Mouse (Mus musculus) midbrain, embryonic 12.5 days (tissue): ENCODE data around the gene Atxn7l1. TPM values are rescaled to one million over a fixed set of nuclear protein-coding genes. Genes with fewer than 3 reads are reported as not detected.
A peak's percentile ranks its signal among the peaks of the same experiment; 100 is the strongest.

Experiments
- ATAC-seq: fragments of 200-750 bp; cut with Nextera tagmentation; 2 replicates; pipeline ENCODE4 v1.8.0; 2017; ENCODE audit warnings: low read depth, moderate TSS enrichment, moderate library complexity; ENCODE audit not compliant: low FRiP score
- H3K27ac ChIP-seq: fragments of 300-500 bp; sonication (generic); replicated peaks from 2 replicates; pipeline ENCODE4 v1.5.1; 2016; ENCODE audit warnings: mild to moderate bottlenecking
- H3K27me3 ChIP-seq: fragments of 300-500 bp; sonication (generic); 2 replicates; pipeline ENCODE4 v1.6.1; 2016; ENCODE audit warnings: mild to moderate bottlenecking
- H3K36me3 ChIP-seq: fragments of 300-500 bp; sonication (generic); 2 replicates; pipeline ENCODE4 v1.6.1; 2016
- H3K4me1 ChIP-seq: fragments of 300-500 bp; sonication (generic); 2 replicates; pipeline ENCODE4 v1.6.1; 2016
- H3K4me2 ChIP-seq: fragments of 300-500 bp; sonication (generic); replicated peaks from 2 replicates; pipeline ENCODE4 v1.6.1; 2016; ENCODE audit warnings: mild to moderate bottlenecking, moderate library complexity
- H3K4me3 ChIP-seq: fragments of 300-500 bp; sonication (generic); 2 replicates; pipeline ENCODE4 v1.5.1; 2016; ENCODE audit warnings: mild to moderate bottlenecking
- H3K9ac ChIP-seq: fragments of 300-500 bp; sonication (generic); replicated peaks from 2 replicates; pipeline ENCODE4 v1.6.1; 2016; ENCODE audit warnings: mild to moderate bottlenecking, moderate library complexity
- H3K9me3 ChIP-seq: fragments of 300-500 bp; sonication (generic); 2 replicates; pipeline ENCODE4 v1.6.1; 2016; ENCODE audit warnings: mild to moderate bottlenecking
- WGBS: fragments of 180-500 bp; shearing (Covaris S2); methylation state at CpG from one replicate; pipeline ENCODE4 v1.1.7; 2016; 5-methylcytosine and 5-hydroxymethylcytosine counted together
- polyA plus RNA-seq: library from polyadenylated mRNA; unstranded; fragments of >200 nt; fragmentation: Nextera tagmentation; extraction: Ambion mirVana; gene quantifications from 2 replicates; pipeline ENCODE4 v1.2.1, GENCODE M21; 2016

The Atxn7l1 gene
- polyA plus RNA-seq, 1 experiment from 2014 or later = 11.3 TPM

DNA sequence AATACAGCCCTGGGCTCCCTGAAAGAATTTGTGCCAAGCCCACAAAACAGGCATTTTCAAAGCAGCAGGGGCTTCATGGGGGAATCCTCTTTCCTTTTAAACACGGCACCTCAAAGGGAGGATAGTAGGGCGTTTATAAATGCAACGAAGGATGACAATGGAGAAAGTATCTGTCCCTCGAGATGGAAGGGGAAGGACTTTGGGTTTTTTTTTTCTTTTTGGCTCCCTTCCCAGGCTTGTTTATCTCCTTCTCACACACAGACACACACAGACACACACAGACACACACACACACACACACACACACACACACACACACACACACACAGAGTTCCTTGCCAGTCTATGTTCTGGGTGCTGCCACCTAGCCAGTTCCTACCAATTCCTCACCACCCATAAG, 189.8 kb downstream of the Atxn7l1 start:
- Histone ChIP-seq H3K4me3 (no peak overlapping the region), H3K4me2 (no peak overlapping the region), H3K27ac (no peak overlapping the region), H3K9me3 (no peaks in the 10 kb centered on the region), H3K9ac (no peak overlapping the region), H3K36me3 (no peaks in the 10 kb centered on the region), H3K27me3 (peaks cover 6% of the 10 kb centered on the region; the same call in 1 of the 2 replicates), H3K4me1 (peaks cover 12% of the 10 kb centered on the region; the same call in 1 of the 2 replicates)
- WGBS = 53% methylated on average over 4 of the region's 4 CpGs
- no peak for ATAC-seq

DNA sequence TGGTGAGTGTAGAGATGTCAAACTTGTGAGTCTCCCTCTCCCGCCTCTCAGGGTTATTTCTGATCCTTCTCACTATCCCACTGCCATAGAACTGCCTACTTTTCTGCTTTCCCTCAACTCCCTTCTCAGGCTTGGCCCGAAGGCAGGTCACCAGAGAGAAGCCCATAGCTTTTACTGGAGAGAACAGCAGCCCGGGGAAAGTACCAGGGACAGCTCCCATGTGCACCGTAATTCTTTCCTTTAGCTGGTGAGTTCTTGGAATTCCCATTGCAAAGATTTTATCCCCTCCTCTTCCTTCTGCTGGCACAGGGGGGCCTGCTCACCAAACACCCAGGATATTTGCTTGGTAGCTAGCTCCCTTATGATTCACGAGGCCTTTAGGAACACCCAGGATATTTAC, 190.7 kb downstream of the Atxn7l1 start:
- H3K27ac ChIP-seq = no peak overlapping the region
- H3K36me3 ChIP-seq = no peaks in the 10 kb centered on the region
- H3K4me2 ChIP-seq = no peak overlapping the region
- peaks cover 10% of the 10 kb centered on the region for H3K27me3 ChIP-seq
- no peak overlapping the region for H3K4me3 ChIP-seq
- peaks cover 6% of the 10 kb centered on the region; the same call in 1 of the 2 replicates for H3K4me1 ChIP-seq
- no peaks in the 10 kb centered on the region for H3K9me3 ChIP-seq
- no peak overlapping the region for H3K9ac ChIP-seq
- 30% methylated on average over 5 of the region's 5 CpGs for WGBS
- no peak for ATAC-seq

DNA sequence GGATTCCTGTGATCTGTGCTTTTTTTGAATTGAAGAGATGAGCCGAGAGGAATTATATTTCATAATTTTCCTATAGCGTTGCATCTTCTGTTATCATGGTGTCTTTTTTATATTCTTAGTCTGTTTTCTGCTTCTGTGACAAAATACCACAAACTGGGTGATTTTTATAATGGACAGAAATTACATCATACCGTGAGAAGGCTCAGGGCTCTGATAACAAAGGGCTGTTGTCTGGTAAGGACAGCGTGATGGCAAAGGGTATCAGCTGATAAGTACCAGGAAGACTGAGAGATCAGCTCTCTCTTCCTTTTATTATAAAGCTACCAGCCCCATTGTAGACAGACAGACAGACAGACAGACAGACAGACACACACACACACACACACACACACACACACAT, 192.3 kb downstream of the Atxn7l1 start:
- Histone ChIP-seq H3K9ac (no peak overlapping the region), H3K9me3 (no peaks in the 10 kb centered on the region), H3K27ac (no peak overlapping the region), H3K36me3 (no peaks in the 10 kb centered on the region), H3K4me1 (peaks cover 7% of the 10 kb centered on the region), H3K27me3 (peaks cover 16% of the 10 kb centered on the region), H3K4me2 (no peak overlapping the region), H3K4me3 (no peak overlapping the region)
- WGBS = 90% methylated on average over 4 of the region's 4 CpGs
- no peak for ATAC-seq

DNA sequence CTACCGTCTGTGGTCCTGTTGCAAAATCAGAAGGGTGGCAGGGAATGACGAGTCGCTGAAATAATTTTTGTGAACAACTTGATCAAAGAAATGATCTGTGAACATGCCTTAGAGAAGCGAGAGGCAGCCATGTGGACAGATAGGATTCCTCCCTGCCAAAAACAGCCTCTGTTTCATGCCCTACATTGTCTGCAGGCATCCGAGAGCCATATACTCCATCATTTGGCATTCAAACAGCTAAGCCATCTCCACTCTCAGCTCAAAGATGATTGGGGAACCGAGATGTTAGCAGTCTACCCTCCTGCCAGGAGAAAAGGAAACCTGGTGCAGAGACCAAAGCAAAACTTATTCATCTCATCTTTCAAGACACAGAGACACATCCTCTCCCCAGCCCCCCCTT, 193.2 kb downstream of the Atxn7l1 start:
- peaks cover 20% of the 10 kb centered on the region for H3K27me3 ChIP-seq
- no peaks in the 10 kb centered on the region for H3K36me3 ChIP-seq
- no peak for ATAC-seq
- no peak overlapping the region for H3K9ac ChIP-seq
- H3K4me1 ChIP-seq = peaks cover 16% of the 10 kb centered on the region
- H3K4me3 ChIP-seq = no peak overlapping the region
- H3K9me3 ChIP-seq = no peaks in the 10 kb centered on the region
- no peak overlapping the region for H3K27ac ChIP-seq
- no peak overlapping the region for H3K4me2 ChIP-seq
- WGBS = 85% methylated on average over 6 of the region's 6 CpGs

DNA sequence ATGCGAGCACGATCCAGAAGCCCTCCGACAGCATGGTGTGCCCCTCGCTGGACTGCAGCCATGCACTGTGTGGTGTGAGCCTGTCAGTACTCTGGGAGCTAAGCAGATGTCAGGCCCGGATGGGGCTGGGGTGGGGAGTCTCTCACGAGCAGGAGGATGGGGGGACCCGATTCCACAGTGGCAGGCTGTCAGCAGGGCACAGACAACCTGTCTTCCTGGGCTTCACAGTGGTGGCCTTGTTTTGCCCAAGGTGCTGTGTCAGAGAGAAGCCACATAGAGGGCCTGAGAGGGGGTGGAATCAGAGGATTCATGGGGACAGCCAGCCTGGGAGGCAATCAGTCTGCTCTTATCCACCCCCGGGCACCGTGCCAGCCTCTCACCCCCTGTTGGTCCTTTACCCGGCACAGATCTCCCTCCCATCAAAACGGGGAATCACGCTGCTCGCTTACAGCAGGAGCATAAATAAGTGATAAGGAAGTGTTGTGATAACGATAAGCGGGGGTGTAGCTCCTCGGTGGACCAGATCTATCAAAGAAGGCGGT, 193.9 kb downstream of the Atxn7l1 start:
- no peak overlapping the region for H3K9ac ChIP-seq
- H3K36me3 ChIP-seq = no peaks in the 10 kb centered on the region
- no peak overlapping the region for H3K27ac ChIP-seq
- H3K27me3 ChIP-seq = peaks cover 27% of the 10 kb centered on the region
- no peak overlapping the region for H3K4me2 ChIP-seq
- 87% methylated on average over 17 of the region's 17 CpGs for WGBS
- H3K4me1 ChIP-seq = peaks cover 19% of the 10 kb centered on the region
- ATAC-seq = no peak
- H3K9me3 ChIP-seq = no peaks in the 10 kb centered on the region
- H3K4me3 ChIP-seq = no peak overlapping the region

DNA sequence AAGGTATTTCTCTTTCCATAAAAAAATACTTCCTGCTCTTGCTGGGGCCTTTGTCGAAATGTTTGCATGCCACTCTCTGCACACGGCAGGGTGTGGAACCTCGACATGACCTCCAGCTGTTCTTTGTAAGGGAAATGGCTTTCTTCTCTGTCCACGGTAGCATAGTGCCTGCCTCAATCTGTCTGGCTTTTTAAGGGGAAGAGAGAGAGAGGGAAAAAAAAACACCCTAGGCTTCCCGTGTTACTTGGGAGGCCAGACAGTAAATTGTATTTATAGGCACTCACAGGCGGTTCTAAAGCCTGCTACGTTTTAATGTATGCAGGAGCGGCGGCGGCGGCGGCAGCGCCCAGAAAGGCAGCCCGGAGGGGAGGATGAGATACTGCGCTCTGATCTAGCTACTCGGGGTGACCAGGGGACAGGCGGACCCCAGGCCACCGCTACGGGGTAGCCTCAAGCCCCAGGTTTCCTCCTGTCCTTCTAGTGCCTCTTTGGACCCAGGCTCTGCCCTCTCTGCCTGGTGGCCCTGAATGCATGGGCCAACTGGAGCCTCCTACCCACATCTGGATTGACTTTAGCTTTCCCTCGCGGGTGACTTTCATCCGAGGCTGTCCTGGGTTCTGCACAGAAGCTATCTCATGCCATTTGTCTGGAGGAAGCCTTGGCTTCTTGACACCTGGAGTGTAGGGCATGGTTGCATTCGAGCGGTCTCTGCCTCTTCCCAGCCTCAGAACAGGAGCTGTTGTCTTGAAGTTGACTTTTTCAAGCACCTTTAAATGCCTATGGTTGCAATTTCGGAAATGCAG, 197.7 kb downstream of the Atxn7l1 start:
- peak overlapping the region; percentile 39; the same call in 1 of the 2 replicates for H3K9ac ChIP-seq
- peak overlapping the region; percentile 22 for H3K4me3 ChIP-seq
- H3K9me3 ChIP-seq = no peaks in the 10 kb centered on the region
- H3K27ac ChIP-seq = no peak overlapping the region; the same call in 1 of the 2 replicates
- 6% methylated on average over 25 of the region's 25 CpGs for WGBS
- peaks cover 31% of the 10 kb centered on the region for H3K27me3 ChIP-seq
- peaks cover 19% of the 10 kb centered on the region for H3K4me1 ChIP-seq
- peak overlapping the region; percentile 54 for H3K4me2 ChIP-seq
- H3K36me3 ChIP-seq = peaks cover 2% of the 10 kb centered on the region; the same call in 1 of the 2 replicates
- ATAC-seq = peak; percentile 42

DNA sequence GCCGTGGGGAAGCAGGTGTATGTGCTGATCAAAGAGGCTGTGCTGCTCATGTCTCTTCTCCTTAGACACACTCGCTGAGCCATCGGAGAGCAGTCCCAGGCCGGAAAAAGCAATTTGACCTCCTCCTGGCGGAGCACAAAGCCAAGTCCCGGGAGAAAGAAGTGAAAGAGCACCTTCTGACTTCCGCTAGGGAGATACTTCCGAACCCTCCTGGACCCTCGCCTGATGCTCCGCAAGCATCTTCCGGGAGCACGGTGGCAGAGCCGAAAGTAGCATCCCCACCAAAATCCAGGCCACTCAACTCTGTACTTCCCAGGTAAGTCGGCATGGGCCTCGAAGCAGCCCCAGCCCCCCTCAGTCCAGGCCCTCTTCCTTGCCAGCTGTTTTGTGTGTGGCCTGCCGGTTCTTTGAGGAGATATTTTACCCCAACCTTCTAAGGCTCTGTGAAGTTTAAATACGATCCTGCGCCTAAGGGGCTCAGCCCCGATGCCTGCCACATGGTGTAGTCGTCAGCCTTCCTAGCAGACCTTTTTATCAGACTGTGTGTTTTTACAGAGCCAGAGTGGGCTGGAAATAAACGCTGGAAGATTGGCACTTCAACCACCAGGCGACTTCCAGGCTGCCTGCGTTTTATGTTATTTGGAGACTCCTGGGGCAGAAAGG, 198.4 kb downstream of the Atxn7l1 start:
- peaks cover 31% of the 10 kb centered on the region for H3K27me3 ChIP-seq
- H3K4me2 ChIP-seq = peak overlapping the region; percentile 54
- peak; percentile 10; the same call in 1 of the 2 replicates for ATAC-seq
- WGBS = 28% methylated on average over 23 of the region's 23 CpGs
- no peak overlapping the region for H3K27ac ChIP-seq
- H3K4me3 ChIP-seq = no peak overlapping the region
- peaks cover 8% of the 10 kb centered on the region; the same call in 1 of the 2 replicates for H3K36me3 ChIP-seq
- peaks cover 19% of the 10 kb centered on the region for H3K4me1 ChIP-seq
- H3K9me3 ChIP-seq = no peaks in the 10 kb centered on the region
- no peak overlapping the region for H3K9ac ChIP-seq

DNA sequence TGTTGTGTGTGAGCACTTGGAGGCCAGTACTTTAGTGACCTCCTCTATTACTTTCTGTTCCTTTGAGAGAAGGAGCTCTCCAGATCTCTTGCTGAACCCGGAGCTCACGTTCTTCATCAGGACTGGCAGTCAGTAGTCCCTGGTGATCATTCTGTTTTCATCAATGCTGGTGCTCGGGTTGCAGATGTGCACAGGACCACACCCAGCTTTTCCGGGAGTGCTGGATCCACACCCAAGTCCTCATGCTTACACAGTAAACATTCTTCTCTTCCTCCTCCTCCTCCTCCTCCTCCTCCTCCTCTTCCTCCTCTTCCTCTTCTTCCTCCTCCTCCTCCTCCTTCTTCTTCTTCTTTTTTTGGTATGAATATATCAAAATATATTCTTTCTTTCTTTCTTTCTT, 205.2 kb downstream of the Atxn7l1 start:
- H3K4me3 ChIP-seq = no peak overlapping the region
- no peaks in the 10 kb centered on the region for H3K4me1 ChIP-seq
- no peak overlapping the region for H3K4me2 ChIP-seq
- H3K27me3 ChIP-seq = no peaks in the 10 kb centered on the region
- WGBS = 82% methylated on average over 4 of the region's 4 CpGs
- H3K9ac ChIP-seq = no peak overlapping the region
- H3K27ac ChIP-seq = no peak overlapping the region
- no peaks in the 10 kb centered on the region for H3K9me3 ChIP-seq
- peaks cover 8% of the 10 kb centered on the region; the same call in 1 of the 2 replicates for H3K36me3 ChIP-seq
- no peak for ATAC-seq

DNA sequence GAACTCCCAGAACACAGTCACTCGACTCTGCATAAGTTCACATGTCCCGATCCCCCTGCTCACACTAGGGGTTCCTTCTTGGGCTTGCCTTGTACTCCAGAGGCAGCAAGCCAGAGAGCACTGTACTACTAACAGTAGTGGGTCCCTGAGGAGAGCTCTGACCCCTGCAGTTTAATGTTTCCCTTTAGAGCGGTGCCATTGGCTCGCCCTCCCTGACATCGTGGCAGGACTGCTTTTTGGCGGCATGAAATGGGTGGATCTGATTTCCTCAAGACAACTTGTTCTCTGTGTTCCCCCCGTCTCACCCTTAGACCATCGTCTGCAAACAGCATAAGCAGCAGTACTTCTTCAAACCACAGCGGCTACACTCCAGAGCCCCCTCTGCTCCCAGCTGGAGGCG, 210.9 kb downstream of the Atxn7l1 start:
- peaks cover 15% of the 10 kb centered on the region; the same call in 1 of the 2 replicates for H3K36me3 ChIP-seq

DNA sequence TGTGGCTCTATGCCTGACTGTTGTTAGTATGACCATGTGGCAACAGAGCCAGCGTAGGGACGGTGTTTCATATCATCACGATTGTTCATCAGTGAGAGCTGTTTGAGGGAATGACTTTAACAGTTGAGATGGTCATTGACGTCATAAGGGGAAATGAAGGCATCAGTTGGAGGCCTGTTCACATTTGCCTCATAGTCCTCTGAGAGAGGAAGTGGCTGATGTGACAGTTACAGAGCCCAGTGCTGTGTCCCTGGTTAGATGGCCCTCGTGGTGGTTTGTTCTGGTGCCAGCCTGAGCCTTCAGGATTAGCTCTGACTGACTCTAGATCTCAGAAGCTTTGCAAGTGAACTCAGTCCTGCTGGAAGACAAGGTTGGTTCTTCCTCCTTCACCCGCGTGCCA, 211.7 kb downstream of the Atxn7l1 start:
- no peaks in the 10 kb centered on the region for H3K27me3 ChIP-seq
- ATAC-seq = no peak
- H3K36me3 ChIP-seq = peaks cover 15% of the 10 kb centered on the region; the same call in 1 of the 2 replicates
- WGBS = 95% methylated on average over 7 of the region's 7 CpGs
- no peak overlapping the region for H3K4me3 ChIP-seq
- H3K27ac ChIP-seq = no peak overlapping the region
- no peaks in the 10 kb centered on the region for H3K4me1 ChIP-seq
- no peak overlapping the region for H3K4me2 ChIP-seq
- no peaks in the 10 kb centered on the region for H3K9me3 ChIP-seq
- H3K9ac ChIP-seq = no peak overlapping the region

More for the DNA sequence above, 210.9 kb downstream of the Atxn7l1 start:
- ATAC-seq = no peak
- 92% methylated on average over 10 of the region's 10 CpGs for WGBS
- Histone ChIP-seq H3K9ac (no peak overlapping the region), H3K9me3 (no peaks in the 10 kb centered on the region), H3K4me3 (no peak overlapping the region), H3K4me1 (no peaks in the 10 kb centered on the region), H3K4me2 (no peak overlapping the region), H3K27me3 (no peaks in the 10 kb centered on the region), H3K27ac (no peak overlapping the region)

DNA sequence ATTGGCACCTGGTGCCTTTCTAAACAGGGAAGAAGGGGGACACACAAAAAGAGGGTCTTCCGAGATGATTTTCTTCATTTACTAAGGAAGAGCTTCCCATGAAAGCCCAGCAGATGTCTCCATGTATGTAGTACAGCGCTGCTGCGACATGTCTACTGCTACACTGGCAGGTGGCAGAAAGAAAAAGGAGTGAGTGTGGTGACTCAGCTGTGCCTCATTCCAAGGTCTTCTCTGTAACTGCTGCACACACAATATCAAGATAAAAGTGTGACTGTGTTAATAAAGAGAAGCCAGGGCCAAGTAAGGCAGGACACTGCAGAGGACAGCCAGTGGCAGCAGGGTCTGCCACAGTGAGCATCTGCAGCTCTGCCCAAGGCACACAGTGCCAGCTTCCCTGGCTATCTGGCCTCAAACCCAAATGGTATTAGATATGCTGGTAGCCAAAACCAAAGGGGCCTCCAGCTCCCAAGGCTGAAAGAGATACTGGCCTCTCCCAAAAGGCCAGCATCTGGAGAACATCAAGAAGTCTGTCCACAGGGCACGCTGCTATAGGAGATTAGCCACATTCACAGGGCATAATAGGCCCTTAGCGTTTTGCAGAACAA, 212.5 kb downstream of the Atxn7l1 start:
- Histone ChIP-seq H3K4me2 (no peak overlapping the region), H3K4me3 (no peak overlapping the region), H3K9ac (no peak overlapping the region), H3K36me3 (peaks cover 21% of the 10 kb centered on the region; the same call in 1 of the 2 replicates), H3K9me3 (no peaks in the 10 kb centered on the region), H3K27me3 (no peaks in the 10 kb centered on the region), H3K27ac (no peak overlapping the region), H3K4me1 (no peaks in the 10 kb centered on the region)
- WGBS = 88% methylated on average over 5 of the region's 5 CpGs
- no peak for ATAC-seq

DNA sequence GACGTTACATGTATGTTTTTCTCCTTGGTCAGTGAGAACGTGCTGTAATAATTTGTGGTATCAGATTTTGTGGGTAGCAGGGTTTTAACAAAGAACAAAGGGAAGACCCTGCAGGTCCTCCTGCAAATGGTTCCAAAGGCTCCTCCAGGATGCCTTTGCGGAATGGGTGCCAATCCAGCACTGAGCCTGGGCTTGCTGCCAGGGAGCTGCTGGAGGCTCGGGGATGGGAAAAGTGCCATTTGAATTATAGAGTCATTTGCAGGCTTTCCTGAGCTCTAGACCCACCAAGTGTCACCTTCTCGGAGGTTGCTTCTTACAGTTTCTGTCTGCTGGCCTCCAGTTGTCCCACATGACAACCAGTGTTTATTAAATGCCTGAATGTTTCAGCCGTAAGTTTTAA, 213.2 kb downstream of the Atxn7l1 start:
- ATAC-seq = no peak
- H3K9ac ChIP-seq = no peak overlapping the region
- H3K4me2 ChIP-seq = no peak overlapping the region
- H3K36me3 ChIP-seq = peaks cover 21% of the 10 kb centered on the region; the same call in 1 of the 2 replicates
- WGBS = 87% methylated on average over 6 of the region's 6 CpGs
- no peak overlapping the region for H3K4me3 ChIP-seq
- H3K27me3 ChIP-seq = no peaks in the 10 kb centered on the region
- no peak overlapping the region for H3K27ac ChIP-seq
- H3K4me1 ChIP-seq = no peaks in the 10 kb centered on the region
- H3K9me3 ChIP-seq = no peaks in the 10 kb centered on the region
